Mouse (Mus musculus): ENCODE results near the gene Selenbp2. TPM values are rescaled to one million over a fixed set of nuclear protein-coding genes. Genes with fewer than 3 reads are reported as not detected.
A peak's percentile ranks its signal among the peaks of the same experiment; 100 is the strongest.
"Not testable (repeated sequence)": the region's sequence is repeated elsewhere in the genome, so short reads cannot be mapped to it uniquely, and the experiment has no call there.

The Selenbp2 gene
- not detected in 3 replicates for total RNA-seq (2017)

DNA sequence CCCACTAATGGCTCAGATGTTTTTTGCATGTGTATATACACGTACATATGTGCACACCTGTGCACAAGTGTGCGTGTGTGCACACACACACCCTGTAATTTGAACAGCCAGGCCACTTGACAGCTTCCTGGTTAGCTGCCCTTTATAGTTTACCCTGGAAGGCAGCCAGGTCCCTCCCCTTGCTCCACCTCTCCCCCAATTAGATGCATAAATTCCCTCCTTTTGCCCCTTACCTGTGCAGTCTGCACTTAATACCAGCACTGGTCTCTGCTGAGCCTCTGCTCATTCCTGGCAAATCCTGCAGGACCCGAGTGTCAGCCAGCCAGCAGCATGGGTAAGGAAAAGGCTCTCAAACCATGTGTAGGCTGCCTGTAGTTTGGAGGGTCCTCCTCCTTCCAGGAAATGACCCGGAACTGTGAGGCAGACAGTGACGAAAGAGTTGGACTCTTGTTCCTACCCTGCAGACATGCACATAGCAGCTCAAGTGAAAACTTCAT, at the start of gene Selenbp2:
Gene Selenbp2 (plus strand): TSS at position 228 of the 497 bp plus-strand sequence.
- no peak for ATAC-seq (replicated peaks; ENCODE audit: insufficient number of reproducible peaks, low FRiP score, low TSS enrichment, poor library complexity, severe bottlenecking)

GRCm38 (mm10) chr3:94648755-94649590, 44.4 kb upstream of the Selenbp2 start:
- no peak for ATAC-seq (replicated peaks; ENCODE audit: insufficient number of reproducible peaks, low FRiP score, low TSS enrichment, poor library complexity, severe bottlenecking)

GRCm38 (mm10) chr3:94650409-94650808, 42.9 kb upstream of the Selenbp2 start:
- ATAC-seq (replicated peaks; ENCODE audit: insufficient number of reproducible peaks, low FRiP score, low TSS enrichment, poor library complexity, severe bottlenecking) = no peak

GRCm38 (mm10) chr3:94653967-94654366, 39.4 kb upstream of the Selenbp2 start:
- ATAC-seq (replicated peaks; ENCODE audit: insufficient number of reproducible peaks, low FRiP score, low TSS enrichment, poor library complexity, severe bottlenecking) = not testable (repeated sequence)

- ATAC-seq (replicated peaks; ENCODE audit: insufficient number of reproducible peaks, low FRiP score, low TSS enrichment, poor library complexity, severe bottlenecking) = peak; percentile 7; the same call in 1 of the 2 replicates
Measured at GRCm38 (mm10) chr3:94657852-94658739, 35.3 kb upstream of the Selenbp2 start.

DNA sequence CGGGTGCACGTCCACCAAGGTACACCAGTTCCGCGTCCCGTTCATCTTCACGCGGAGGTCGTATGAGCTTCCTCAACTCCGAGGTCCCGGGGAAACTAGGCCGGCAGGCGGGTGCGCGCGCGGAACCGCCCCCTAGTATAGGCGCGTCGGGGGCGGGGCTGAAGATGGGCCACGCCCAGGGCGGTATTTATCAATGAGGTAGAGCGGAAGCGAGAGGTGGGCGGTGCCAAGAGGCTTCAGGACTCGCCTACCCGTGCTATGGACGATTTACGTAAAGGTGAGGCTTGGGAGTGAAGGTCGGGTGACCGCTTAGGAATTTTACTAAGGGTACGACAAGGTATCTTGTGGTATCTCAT, 34.6 kb upstream of the Selenbp2 start, which contains the start of gene Tuft1:
Gene Tuft1 (minus strand): TSS at position 133 of the 356 bp plus-strand sequence.
- peak; percentile 94 for ATAC-seq (replicated peaks; ENCODE audit: insufficient number of reproducible peaks, low FRiP score, low TSS enrichment, poor library complexity, severe bottlenecking)

DNA sequence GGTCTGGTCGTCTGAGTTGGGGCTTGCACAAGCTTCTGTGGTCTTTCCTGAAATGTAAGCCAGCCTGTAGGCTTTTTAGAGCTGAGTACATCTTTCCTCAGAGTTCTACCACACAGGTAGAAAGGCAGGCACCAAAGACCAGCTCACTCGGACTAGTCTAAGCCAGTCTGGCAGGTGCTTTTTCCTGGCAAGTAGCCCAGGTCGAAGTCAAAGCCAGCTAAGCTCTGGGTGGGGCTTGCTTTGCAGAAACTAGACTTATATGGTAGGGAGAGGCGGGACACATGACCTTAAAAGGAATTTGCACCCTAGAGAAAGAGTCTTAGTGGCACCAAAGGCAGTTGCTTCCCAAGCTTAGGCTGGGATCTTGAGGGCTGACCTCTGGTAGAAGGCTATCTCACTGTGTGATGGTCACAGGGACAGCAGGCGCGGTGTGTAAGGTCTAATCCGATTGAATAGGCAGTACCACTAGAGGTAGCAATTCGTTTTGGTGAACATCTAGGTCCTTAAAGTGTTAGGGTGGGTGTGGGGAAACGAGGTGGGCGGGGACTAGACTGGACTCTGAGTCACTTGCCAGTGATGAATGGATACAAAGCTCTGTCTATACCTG, 34.1 kb upstream of the Selenbp2 start:
- ATAC-seq (replicated peaks; ENCODE audit: insufficient number of reproducible peaks, low FRiP score, low TSS enrichment, poor library complexity, severe bottlenecking) = not testable (repeated sequence)

DNA sequence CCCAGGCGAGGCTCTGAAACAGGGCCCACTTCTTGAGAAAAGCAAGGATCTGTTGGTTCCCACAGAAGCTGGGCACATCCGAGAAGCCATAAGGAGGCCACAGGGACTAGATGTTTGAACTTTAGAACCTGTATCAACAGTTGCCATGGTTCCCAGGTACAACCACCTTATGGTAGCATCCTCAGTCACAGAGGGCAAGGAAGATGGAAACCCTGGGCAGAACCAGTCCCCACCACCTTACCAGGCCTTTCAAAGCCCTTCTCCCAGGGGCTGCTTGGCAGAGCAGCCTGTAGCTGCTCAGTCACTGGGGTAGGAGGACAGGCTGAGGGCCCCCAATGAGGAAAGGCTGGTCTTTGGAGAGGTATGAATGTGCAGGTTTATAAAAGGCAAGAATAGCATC, 32.5 kb upstream of the Selenbp2 start:
- not testable (repeated sequence) for ATAC-seq (replicated peaks; ENCODE audit: insufficient number of reproducible peaks, low FRiP score, low TSS enrichment, poor library complexity, severe bottlenecking)

- ATAC-seq (replicated peaks; ENCODE audit: insufficient number of reproducible peaks, low FRiP score, low TSS enrichment, poor library complexity, severe bottlenecking) = not testable (repeated sequence)
Measured at GRCm38 (mm10) chr3:94665060-94665802, 28.1 kb upstream of the Selenbp2 start.

- ATAC-seq (replicated peaks; ENCODE audit: insufficient number of reproducible peaks, low FRiP score, low TSS enrichment, poor library complexity, severe bottlenecking) = not testable (repeated sequence)
Measured at GRCm38 (mm10) chr3:94665896-94666295, 27.5 kb upstream of the Selenbp2 start.

DNA sequence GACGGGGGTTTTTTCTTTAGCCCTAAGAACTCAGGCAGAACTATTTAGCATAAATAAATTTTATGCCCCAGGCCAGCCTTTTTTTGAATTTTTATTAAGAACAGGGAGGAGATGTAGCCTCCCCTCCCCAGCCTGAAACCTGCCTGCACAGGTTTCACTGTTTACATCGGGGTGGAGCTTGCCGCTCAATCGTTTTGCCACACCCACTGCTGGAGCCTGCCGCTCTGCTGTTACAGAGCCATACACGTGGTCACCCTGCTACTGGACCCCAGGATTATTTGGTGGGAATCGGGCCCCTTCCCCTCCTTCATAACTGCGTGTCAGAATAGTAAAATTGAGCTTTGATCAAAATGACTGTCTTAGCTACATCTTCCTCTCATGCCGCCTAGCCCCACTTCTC, 18.3 kb upstream of the Selenbp2 start:
- not testable (repeated sequence) for ATAC-seq (replicated peaks; ENCODE audit: insufficient number of reproducible peaks, low FRiP score, low TSS enrichment, poor library complexity, severe bottlenecking)

DNA sequence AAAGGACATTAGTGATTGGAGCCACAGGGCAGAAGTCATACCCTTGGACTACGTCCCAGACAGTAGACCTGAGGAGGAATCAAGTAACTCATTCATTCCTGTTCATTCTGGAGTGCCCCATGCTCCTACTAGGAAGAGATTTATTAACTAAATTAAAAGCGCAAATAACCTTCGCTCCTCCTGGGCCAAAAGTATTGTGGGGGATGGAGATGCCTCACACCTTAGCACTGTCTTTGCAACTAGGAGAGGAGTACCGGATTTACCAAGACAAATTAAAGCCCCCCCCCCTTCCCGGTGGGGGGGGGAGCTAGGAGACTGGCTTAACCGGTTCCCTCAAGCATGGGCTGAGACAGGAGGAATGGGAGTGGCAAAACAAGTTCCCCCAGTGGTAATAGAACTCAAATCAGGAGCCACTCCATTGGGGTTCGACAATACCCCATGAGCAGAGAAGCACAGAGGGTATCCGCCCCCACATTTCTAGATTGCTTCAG, 14.0 kb upstream of the Selenbp2 start:
- no peak for ATAC-seq (replicated peaks; ENCODE audit: insufficient number of reproducible peaks, low FRiP score, low TSS enrichment, poor library complexity, severe bottlenecking)

DNA sequence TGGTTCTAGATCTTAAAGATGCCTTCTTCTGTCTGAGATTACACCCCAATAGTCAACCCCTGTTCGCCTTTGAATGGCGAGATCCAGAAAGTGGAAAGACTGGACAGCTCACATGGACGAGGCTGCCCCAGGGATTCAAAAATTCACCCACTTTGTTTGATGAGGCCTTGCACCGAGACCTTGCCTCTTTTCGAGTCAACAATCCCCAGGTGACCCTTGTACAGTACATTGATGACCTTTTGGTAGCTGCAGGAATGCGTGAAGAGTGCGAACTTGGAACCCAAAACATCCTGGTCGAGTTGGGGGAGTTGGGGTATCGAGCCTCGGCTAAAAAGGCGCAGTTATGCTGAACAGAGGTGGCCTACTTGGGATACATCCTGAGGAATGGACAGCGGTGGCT, 13.3 kb upstream of the Selenbp2 start:
- not testable (repeated sequence) for ATAC-seq (replicated peaks; ENCODE audit: insufficient number of reproducible peaks, low FRiP score, low TSS enrichment, poor library complexity, severe bottlenecking)

- ATAC-seq (replicated peaks; ENCODE audit: insufficient number of reproducible peaks, low FRiP score, low TSS enrichment, poor library complexity, severe bottlenecking) = no peak
Measured at GRCm38 (mm10) chr3:94680783-94681182, 12.6 kb upstream of the Selenbp2 start.

GRCm38 (mm10) chr3:94683646-94684045, 9.7 kb upstream of the Selenbp2 start:
- ATAC-seq (replicated peaks; ENCODE audit: insufficient number of reproducible peaks, low FRiP score, low TSS enrichment, poor library complexity, severe bottlenecking) = no peak

- ATAC-seq (replicated peaks; ENCODE audit: insufficient number of reproducible peaks, low FRiP score, low TSS enrichment, poor library complexity, severe bottlenecking) = not testable (repeated sequence)
Measured at GRCm38 (mm10) chr3:94685989-94686772, 7.2 kb upstream of the Selenbp2 start.

DNA sequence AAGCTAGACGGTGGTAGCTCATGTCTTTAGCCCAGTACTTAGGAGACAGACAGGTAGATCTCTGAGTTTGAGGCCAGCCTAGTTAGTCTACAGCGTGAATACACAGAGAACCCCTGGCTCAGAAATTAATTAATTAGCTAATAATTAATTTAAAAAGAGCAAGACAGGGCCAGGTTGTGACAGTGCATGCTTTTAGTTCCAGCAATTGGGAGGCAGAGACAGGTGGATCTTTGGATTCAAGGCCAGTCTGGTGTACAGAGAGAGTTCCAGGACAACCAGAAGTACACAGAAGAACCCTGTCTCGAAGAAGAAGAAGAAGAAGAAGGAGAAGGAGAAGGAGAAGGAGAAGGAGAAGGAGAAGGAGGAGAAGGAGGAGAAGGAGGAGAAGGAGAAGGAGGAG, 4.7 kb upstream of the Selenbp2 start:
- not testable (repeated sequence) for ATAC-seq (replicated peaks; ENCODE audit: insufficient number of reproducible peaks, low FRiP score, low TSS enrichment, poor library complexity, severe bottlenecking)

Measured in monocyte, adult 5-6 weeks (primary cell).